Mouse (Mus musculus) gastrocnemius, postnatal 36 days (tissue): Measurements from ENCODE around the gene Marc2. TPM values are rescaled to one million over a fixed set of nuclear protein-coding genes. Genes with fewer than 3 reads are reported as not detected.

ENCODE experiments used
- DNase-seq, 2 experiments: peaks; one replicate each; pipeline ENCODE4 v3.0.0; 2022
- intact Hi-C: fragments of 180-260 bp; cut with DNase I; formaldehyde crosslinking; loops from one replicate; pipeline ENCODE4 v1.15.1; 2025
- long read RNA-seq, 2 experiments: library from polyadenylated mRNA; stranded (forward); transcript quantifications; one replicate each; pipeline ENCODE4 v2.0.0; 2021
- total RNA-seq, 2 experiments: library from RNA; stranded (reverse); gene quantifications; 2 replicates each; pipeline ENCODE4 v1.2.3; 2021

Marc2 gene
- 100 to 1,000 TPM; 124 to 142 TPM for total RNA-seq
- long read RNA-seq, experiment 1, transcript Marc2-201 (8 exons, 1,917 nt): major isoform, 131 of 141 reads
- long read RNA-seq, experiment 1, partial matches to known transcripts: 2 of 141 reads
- long read RNA-seq, experiment 1, other reads (novel, unspliced or antisense): 6 of 141 reads
- long read RNA-seq, experiment 2, transcript Marc2-201 (8 exons, 1,917 nt): major isoform, 118 of 124 reads
- long read RNA-seq, experiment 2, partial matches to known transcripts: 1 of 124 reads
- long read RNA-seq, experiment 2, other reads (novel, unspliced or antisense): 2 of 124 reads

GRCm38 (mm10) chr1:184846092-184846750 lies at the start of gene Marc2:
Gene Marc2 (minus strand): TSS chr1:184846451.
- intact Hi-C loops: no loop called here
- peak; percentile 9 to 24 for DNase-seq

GRCm38 (mm10) chr1:184891998-184892397 lies 45.7 kb upstream of the Marc2 start:
- intact Hi-C loops: no loop called here
- DNase-seq: no peak

- intact Hi-C loops: no loop called here
- DNase-seq: no peak
These were observed 43.2 kb upstream of the Marc2 start for GRCm38 (mm10) chr1:184889454-184889853.

- intact Hi-C loops: no loop called here
These were observed 39.9 kb upstream of the Marc2 start for GRCm38 (mm10) chr1:184886160-184886559.

GRCm38 (mm10) chr1:184882281-184883268 lies 36.3 kb upstream of the Marc2 start, which contains the start of gene C130074G19Rik:
Gene C130074G19Rik (minus strand): TSS chr1:184883218.
- peak; percentile 64 to 68 for DNase-seq
- intact Hi-C loops: loop anchor here (2.0 kb wide), 1 partner anchor 30 kb away; no protein-coding TSS in a partner anchor

More at GRCm38 (mm10) chr1:184886160-184886559, 39.9 kb upstream of the Marc2 start:
- no peak for DNase-seq

- intact Hi-C loops: loop anchor here (2.0 kb wide), 1 partner anchor 29 kb away; no protein-coding TSS in a partner anchor
- no peak for DNase-seq
These were observed 35.6 kb upstream of the Marc2 start for GRCm38 (mm10) chr1:184881861-184882260.

GRCm38 (mm10) chr1:184881211-184881610 lies 35.0 kb upstream of the Marc2 start:
- no peak for DNase-seq
- intact Hi-C loops: no loop called here

- intact Hi-C loops: no loop called here
- no peak for DNase-seq
These were observed 32.6 kb upstream of the Marc2 start for GRCm38 (mm10) chr1:184878860-184879259.

- intact Hi-C loops: no loop called here
- no peak for DNase-seq
These were observed 31.1 kb upstream of the Marc2 start for GRCm38 (mm10) chr1:184877306-184877705.

- intact Hi-C loops: no loop called here
- no peak for DNase-seq
These were observed 27.7 kb upstream of the Marc2 start for GRCm38 (mm10) chr1:184873910-184874309.

- intact Hi-C loops: no loop called here
- no peak for DNase-seq
These were observed 26.0 kb upstream of the Marc2 start for GRCm38 (mm10) chr1:184872069-184872819.

- DNase-seq: peak in 1 of 2 experiments; percentile 27
- intact Hi-C loops: no loop called here
These were observed 25.3 kb upstream of the Marc2 start for GRCm38 (mm10) chr1:184871506-184871905.

GRCm38 (mm10) chr1:184870646-184871385 lies 24.6 kb upstream of the Marc2 start:
- DNase-seq: no peak
- intact Hi-C loops: no loop called here

GRCm38 (mm10) chr1:184869939-184870565 lies 23.8 kb upstream of the Marc2 start:
- DNase-seq: peak in 1 of 2 experiments; percentile 30
- intact Hi-C loops: no loop called here

- intact Hi-C loops: no loop called here
These were observed 21.4 kb upstream of the Marc2 start for GRCm38 (mm10) chr1:184867640-184868120.

GRCm38 (mm10) chr1:184864381-184864801 lies 18.1 kb upstream of the Marc2 start:
- no peak for DNase-seq
- intact Hi-C loops: no loop called here

More at GRCm38 (mm10) chr1:184867640-184868120, 21.4 kb upstream of the Marc2 start:
- DNase-seq: no peak

- DNase-seq: no peak
- intact Hi-C loops: no loop called here
These were observed 16.4 kb upstream of the Marc2 start for GRCm38 (mm10) chr1:184862636-184863035.

- no peak for DNase-seq
- intact Hi-C loops: no loop called here
These were observed 15.3 kb upstream of the Marc2 start for GRCm38 (mm10) chr1:184861551-184861950.
